Mouse (Mus musculus): Measurements from ENCODE around the gene Gldc.

Gldc gene

GRCm38 (mm10) chr19:30105045-30105842, 70.0 kb downstream of the Gldc start:
- DNase-seq (ENCODE audit: low spot score) = no peak

GRCm38 (mm10) chr19:30102620-30103019, 72.6 kb downstream of the Gldc start:
- no peak for DNase-seq (ENCODE audit: low spot score)

- DNase-seq (ENCODE audit: low spot score) = no peak
These were observed 74.7 kb downstream of the Gldc start for GRCm38 (mm10) chr19:30100571-30100970.

- no peak for DNase-seq (ENCODE audit: low spot score)
These were observed 78.2 kb downstream of the Gldc start for GRCm38 (mm10) chr19:30097039-30097438.

- no peak for DNase-seq (ENCODE audit: low spot score)
These were observed 79.0 kb downstream of the Gldc start for GRCm38 (mm10) chr19:30096186-30096585.

GRCm38 (mm10) chr19:30091644-30092295, 83.5 kb downstream of the Gldc start:
- DNase-seq (ENCODE audit: low spot score) = no peak

GRCm38 (mm10) chr19:30090163-30090562, 85.1 kb downstream of the Gldc start:
- no peak for DNase-seq (ENCODE audit: low spot score)

- no peak for DNase-seq (ENCODE audit: low spot score)
These were observed 109.4 kb downstream of the Gldc start for GRCm38 (mm10) chr19:30065797-30066196.

- DNase-seq (ENCODE audit: low spot score) = no peak
These were observed 121.0 kb downstream of the Gldc start for GRCm38 (mm10) chr19:30054218-30054617.

- DNase-seq (ENCODE audit: low spot score) = no peak
These were observed 123.8 kb downstream of the Gldc start for GRCm38 (mm10) chr19:30051479-30051878.

- DNase-seq (ENCODE audit: low spot score) = no peak
These were observed 124.6 kb downstream of the Gldc start for GRCm38 (mm10) chr19:30050584-30050983.

All from urinary bladder, postnatal 10 days (tissue).